Mouse (Mus musculus) stomach, postnatal 0 days (tissue): Measurements from ENCODE around the gene Car5a.

Experiments used
- CTCF ChIP-seq: IDR thresholded peaks from 2 replicates; pipeline ENCODE4 v1.5.1; 2016; ENCODE audit warnings: antibody characterized with exemption, low read depth, mild to moderate bottlenecking, moderate library complexity
- EP300 ChIP-seq: optimal IDR thresholded peaks from 2 replicates; pipeline ENCODE3; 2016; ENCODE audit warnings: antibody characterized with exemption

- TF ChIP-seq CTCF, result no peak
- no peak for TF ChIP-seq EP300
Measured at GRCm38 (mm10) chr8:121946351-121946750, 1.6 kb upstream of the Car5a start.
